Mouse (Mus musculus) lung, embryonic 15.5 days (tissue): ENCODE measurements around the gene Mllt3. TPM values are rescaled to one million over a fixed set of nuclear protein-coding genes. Genes with fewer than 3 reads are reported as not detected.

ENCODE experiments used
- ATAC-seq: fragments of 200-750 bp; cut with Nextera tagmentation; 2 replicates; pipeline ENCODE4 v1.8.0; 2017; ENCODE audit warnings: moderate number of reproducible peaks, borderline replicate concordance; ENCODE audit not compliant: low FRiP score, low TSS enrichment; ENCODE audit errors: extremely low read depth
- H3K27ac ChIP-seq: fragments of 300-500 bp; sonication (generic); 2 replicates; pipeline ENCODE4 v1.5.1; 2015; ENCODE audit warnings: moderate library complexity, mild to moderate bottlenecking, inconsistent platforms
- H3K27me3 ChIP-seq: fragments of 300-500 bp; sonication (generic); 2 replicates; pipeline ENCODE4 v1.6.1; 2015; ENCODE audit warnings: inconsistent platforms
- H3K36me3 ChIP-seq: fragments of 300-500 bp; sonication (generic); 2 replicates; pipeline ENCODE4 v1.6.1; 2015; ENCODE audit warnings: inconsistent platforms
- H3K4me1 ChIP-seq: fragments of 300-500 bp; sonication (generic); 2 replicates; pipeline ENCODE4 v1.6.1; 2015; ENCODE audit warnings: inconsistent platforms
- H3K4me2 ChIP-seq: fragments of 300-500 bp; sonication (generic); 2 replicates; pipeline ENCODE4 v1.6.1; 2015; ENCODE audit warnings: inconsistent platforms, mild to moderate bottlenecking, moderate library complexity
- H3K4me3 ChIP-seq: fragments of 300-500 bp; sonication (generic); 2 replicates; pipeline ENCODE4 v1.5.1; 2015; ENCODE audit warnings: mild to moderate bottlenecking, inconsistent platforms
- H3K9ac ChIP-seq: fragments of 300-500 bp; sonication (generic); 2 replicates; pipeline ENCODE4 v1.6.1; 2015; ENCODE audit warnings: inconsistent platforms
- H3K9me3 ChIP-seq: fragments of 300-500 bp; sonication (generic); 2 replicates; pipeline ENCODE4 v1.6.1; 2016; ENCODE audit warnings: inconsistent platforms
- WGBS: fragments of 180-500 bp; shearing (Covaris S2); methylation state at CpG from one replicate; pipeline ENCODE4 v1.1.7; 2015; 5-methylcytosine and 5-hydroxymethylcytosine counted together
- polyA plus RNA-seq: library from polyadenylated mRNA; unstranded; fragments of >200 nt; fragmentation: Nextera tagmentation; extraction: Ambion mirVana; gene quantifications from 2 replicates; pipeline ENCODE4 v1.2.1, GENCODE M21; 2015

Gene Mllt3
- polyA plus RNA-seq, 1 experiment from 2014 or later = 45.6 TPM

GRCm38 (mm10) chr4:88011870-88012572 is 21.1 kb downstream of the Mllt3 start:
- peaks cover 4% of the 10 kb centered on the region; the same call in 1 of the 2 replicates for H3K36me3 ChIP-seq
- H3K27me3 ChIP-seq = no peaks in the 10 kb centered on the region
- H3K4me3 ChIP-seq = no peak overlapping the region
- ATAC-seq = no peak
- 64% methylated on average over 4 of the region's 4 CpGs for WGBS
- no peak overlapping the region for H3K9ac ChIP-seq
- no peaks in the 10 kb centered on the region for H3K9me3 ChIP-seq
- H3K4me1 ChIP-seq = peaks cover 31% of the 10 kb centered on the region
- H3K4me2 ChIP-seq = no peak overlapping the region
- no peak overlapping the region for H3K27ac ChIP-seq

GRCm38 (mm10) chr4:88010441-88010840 is 22.7 kb downstream of the Mllt3 start:
- WGBS = 81% methylated on average over 5 of the region's 5 CpGs
- no peaks in the 10 kb centered on the region for H3K27me3 ChIP-seq
- H3K4me2 ChIP-seq = no peak overlapping the region
- peaks cover 25% of the 10 kb centered on the region for H3K4me1 ChIP-seq
- no peak overlapping the region for H3K9ac ChIP-seq
- ATAC-seq = no peak
- no peaks in the 10 kb centered on the region for H3K9me3 ChIP-seq
- no peak overlapping the region for H3K27ac ChIP-seq
- H3K4me3 ChIP-seq = no peak overlapping the region
- peaks cover 4% of the 10 kb centered on the region; the same call in 1 of the 2 replicates for H3K36me3 ChIP-seq

- H3K9me3 ChIP-seq = no peaks in the 10 kb centered on the region
- H3K4me2 ChIP-seq = no peak overlapping the region
- H3K36me3 ChIP-seq = peaks cover 4% of the 10 kb centered on the region; the same call in 1 of the 2 replicates
- H3K27ac ChIP-seq = no peak overlapping the region
- H3K27me3 ChIP-seq = no peaks in the 10 kb centered on the region
- H3K9ac ChIP-seq = no peak overlapping the region
- no peak for ATAC-seq
- H3K4me1 ChIP-seq = peaks cover 9% of the 10 kb centered on the region
- H3K4me3 ChIP-seq = no peak overlapping the region
- WGBS = 96% methylated on average over 3 of the region's 3 CpGs
Observed at GRCm38 (mm10) chr4:88005801-88006200, 27.4 kb downstream of the Mllt3 start.

- H3K36me3 ChIP-seq = no peaks in the 10 kb centered on the region
- WGBS = 21% methylated on average over 9 of the region's 9 CpGs
- no peak overlapping the region for H3K9ac ChIP-seq
- H3K9me3 ChIP-seq = no peaks in the 10 kb centered on the region
- peak overlapping the region; percentile 24; the same call in 1 of the 2 replicates for H3K4me2 ChIP-seq
- peak overlapping the region; percentile 62 for H3K27ac ChIP-seq
- peaks cover 9% of the 10 kb centered on the region for H3K4me1 ChIP-seq
- no peak for ATAC-seq
- no peak overlapping the region for H3K4me3 ChIP-seq
- no peaks in the 10 kb centered on the region for H3K27me3 ChIP-seq
Observed at GRCm38 (mm10) chr4:88003159-88003948, 29.8 kb downstream of the Mllt3 start.

- Histone ChIP-seq H3K27me3 (no peaks in the 10 kb centered on the region), H3K27ac (no peak overlapping the region), H3K36me3 (no peaks in the 10 kb centered on the region), H3K4me2 (no peak overlapping the region), H3K9ac (no peak overlapping the region), H3K4me3 (no peak overlapping the region), H3K4me1 (peaks cover 20% of the 10 kb centered on the region), H3K9me3 (no peaks in the 10 kb centered on the region)
- WGBS = 75% methylated on average over 5 of the region's 5 CpGs
- ATAC-seq = no peak
Observed at GRCm38 (mm10) chr4:87991710-87992109, 41.5 kb downstream of the Mllt3 start.

- H3K4me2 ChIP-seq = no peak overlapping the region
- 81% methylated on average over 5 of the region's 5 CpGs for WGBS
- H3K27ac ChIP-seq = no peak overlapping the region
- H3K4me3 ChIP-seq = no peak overlapping the region
- no peak for ATAC-seq
- H3K9ac ChIP-seq = no peak overlapping the region
- H3K36me3 ChIP-seq = no peaks in the 10 kb centered on the region
- peaks cover 22% of the 10 kb centered on the region for H3K4me1 ChIP-seq
- no peaks in the 10 kb centered on the region for H3K27me3 ChIP-seq
- no peaks in the 10 kb centered on the region for H3K9me3 ChIP-seq
Observed at GRCm38 (mm10) chr4:87990940-87991339, 42.2 kb downstream of the Mllt3 start.

GRCm38 (mm10) chr4:87985281-87985680 is 47.9 kb downstream of the Mllt3 start:
- Histone ChIP-seq H3K9ac (no peak overlapping the region), H3K4me3 (no peak overlapping the region), H3K27ac (peak overlapping the region; percentile 54), H3K36me3 (no peaks in the 10 kb centered on the region), H3K4me2 (no peak overlapping the region; the same call in 1 of the 2 replicates), H3K4me1 (peaks cover 53% of the 10 kb centered on the region), H3K27me3 (no peaks in the 10 kb centered on the region), H3K9me3 (no peaks in the 10 kb centered on the region)
- no peak for ATAC-seq
- WGBS = 32% methylated on average over 4 of the region's 4 CpGs

GRCm38 (mm10) chr4:87984589-87984988 is 48.6 kb downstream of the Mllt3 start:
- Histone ChIP-seq H3K4me1 (peaks cover 53% of the 10 kb centered on the region), H3K9me3 (no peaks in the 10 kb centered on the region), H3K27ac (peak overlapping the region; percentile 54), H3K4me3 (no peak overlapping the region), H3K27me3 (no peaks in the 10 kb centered on the region), H3K4me2 (peak overlapping the region; percentile 16; the same call in 1 of the 2 replicates), H3K36me3 (no peaks in the 10 kb centered on the region), H3K9ac (no peak overlapping the region)
- ATAC-seq = peak; percentile 75; the same call in 1 of the 2 replicates
- 18% methylated on average over 3 of the region's 3 CpGs for WGBS

GRCm38 (mm10) chr4:87984091-87984490 is 49.1 kb downstream of the Mllt3 start:
- ATAC-seq = no peak
- peaks cover 49% of the 10 kb centered on the region for H3K4me1 ChIP-seq
- H3K4me2 ChIP-seq = 0 out of 2 replicates have a peak overlapping the region, but pooled peaks have one; percentile 16
- H3K4me3 ChIP-seq = no peak overlapping the region
- WGBS = 30% methylated on average over 5 of the region's 5 CpGs
- peak overlapping the region; percentile 54 for H3K27ac ChIP-seq
- no peak overlapping the region for H3K9ac ChIP-seq
- no peaks in the 10 kb centered on the region for H3K9me3 ChIP-seq
- no peaks in the 10 kb centered on the region for H3K27me3 ChIP-seq
- H3K36me3 ChIP-seq = no peaks in the 10 kb centered on the region

- Histone ChIP-seq H3K9me3 (no peaks in the 10 kb centered on the region), H3K9ac (no peak overlapping the region), H3K4me2 (no peak overlapping the region), H3K27me3 (no peaks in the 10 kb centered on the region), H3K27ac (no peak overlapping the region), H3K4me1 (peaks cover 48% of the 10 kb centered on the region), H3K36me3 (no peaks in the 10 kb centered on the region), H3K4me3 (no peak overlapping the region)
- no peak for ATAC-seq
- 50% methylated on average over 5 of the region's 5 CpGs for WGBS
Observed at GRCm38 (mm10) chr4:87982578-87982977, 50.6 kb downstream of the Mllt3 start.

- H3K4me1 ChIP-seq = peaks cover 31% of the 10 kb centered on the region
- H3K4me3 ChIP-seq = no peak overlapping the region
- H3K27me3 ChIP-seq = no peaks in the 10 kb centered on the region
- H3K9ac ChIP-seq = no peak overlapping the region
- no peak overlapping the region for H3K4me2 ChIP-seq
- ATAC-seq = no peak
- H3K36me3 ChIP-seq = no peaks in the 10 kb centered on the region
- H3K9me3 ChIP-seq = no peaks in the 10 kb centered on the region
- WGBS = 20% methylated on average over 11 of the region's 11 CpGs
- no peak overlapping the region for H3K27ac ChIP-seq
Observed at GRCm38 (mm10) chr4:87977820-87978448, 55.2 kb downstream of the Mllt3 start.
